Mouse (Mus musculus) spleen, adult 2 months (tissue): ENCODE measurements around the gene Gm12394. TPM values are rescaled to one million over a fixed set of nuclear protein-coding genes. Genes with fewer than 3 reads are reported as not detected.
"Not testable (repeated sequence)": the region's sequence is repeated elsewhere in the genome, so short reads cannot be mapped to it uniquely, and the experiment has no call there.

ENCODE experiments used
- DNase-seq, 2 experiments: peaks; one replicate each; pipeline versions ENCODE4 v3.0.0 to v3.0.0-alpha.2; 2012 to 2021; ENCODE audit warnings: low spot score in 2 of 2, low read depth in 1 of 2
- H3K27ac ChIP-seq: fragments of 200-500 bp; 2 replicates; pipeline ENCODE4 v1.5.1; 2012; ENCODE audit warnings: low read length, inconsistent platforms; ENCODE audit not compliant: insufficient read depth
- H3K27me3 ChIP-seq: fragments of 200-500 bp; 2 replicates; pipeline ENCODE4 v1.6.1; 2012; ENCODE audit warnings: mild to moderate bottlenecking, moderate library complexity, low read length, inconsistent platforms; ENCODE audit not compliant: control insufficient read depth, insufficient read depth
- H3K36me3 ChIP-seq: fragments of 200-500 bp; 2 replicates; pipeline ENCODE4 v1.6.1; 2012; ENCODE audit warnings: mild to moderate bottlenecking, low read length, inconsistent platforms; ENCODE audit not compliant: control insufficient read depth, insufficient read depth
- H3K4me1 ChIP-seq: fragments of 200-500 bp; 2 replicates; pipeline ENCODE4 v1.6.1; 2011; ENCODE audit warnings: inconsistent platforms; ENCODE audit not compliant: control insufficient read depth, insufficient read depth, insufficient read length
- H3K4me3 ChIP-seq: fragments of 200-500 bp; 2 replicates; pipeline ENCODE4 v1.5.1; 2011; ENCODE audit warnings: mild to moderate bottlenecking, inconsistent platforms; ENCODE audit not compliant: insufficient read depth, insufficient read length; ENCODE audit errors: extremely low read depth
- CTCF ChIP-seq: fragments of 200-500 bp; IDR thresholded peaks from 2 replicates; pipeline ENCODE4 v1.5.1; 2011; ENCODE audit warnings: mild to moderate bottlenecking, inconsistent platforms; ENCODE audit not compliant: insufficient read depth, insufficient read length, insufficient replicate concordance; ENCODE audit errors: extremely low read depth
- POLR2A ChIP-seq: fragments of 200-500 bp; IDR thresholded peaks from 2 replicates; pipeline ENCODE4 v1.6.1; 2011; ENCODE audit warnings: low read depth, low read length, inconsistent platforms
- WGBS: fragments of 180-500 bp; shearing (Covaris S2); methylation state at CpG from one replicate; pipeline ENCODE4 v1.1.7; 2018; 5-methylcytosine and 5-hydroxymethylcytosine counted together
- polyA plus RNA-seq: library from polyadenylated mRNA; depleted of rRNA; stranded (reverse); fragments of >200 nt; gene quantifications from 2 replicates; pipeline ENCODE4 v1.2.3, GENCODE M21; 2012; rRNA removed

Gene Gm12394
- polyA plus RNA-seq = not detected in 2 replicates

DNA sequence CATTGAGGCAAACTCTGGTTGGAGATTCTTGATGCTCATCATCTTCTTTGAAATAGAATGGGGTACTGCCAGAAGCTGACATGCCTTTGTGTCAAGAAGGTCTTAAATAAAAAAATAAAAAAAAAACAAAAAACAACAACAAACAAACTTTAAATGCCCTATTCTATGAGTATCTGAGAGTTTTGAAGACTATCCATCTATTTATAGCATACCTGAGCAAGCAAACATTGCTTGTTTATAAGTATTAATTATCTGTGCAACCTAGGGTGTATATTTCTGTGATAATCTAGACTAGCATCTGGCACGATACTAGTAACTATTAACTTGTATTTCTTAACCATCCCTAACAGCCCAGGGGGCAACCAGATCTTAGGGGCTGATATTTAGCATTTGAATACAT is at the start of gene Gm12394:
Gene Gm12394, minus strand, starts transcription at position 101 of the 400 bp plus-strand sequence.
- WGBS = 72% methylated on average over 1 of the region's 1 CpGs
- H3K27me3 ChIP-seq, H3K36me3 ChIP-seq, H3K4me3 ChIP-seq, DNase-seq, H3K4me1 ChIP-seq, H3K27ac ChIP-seq: not testable (repeated sequence)

DNA sequence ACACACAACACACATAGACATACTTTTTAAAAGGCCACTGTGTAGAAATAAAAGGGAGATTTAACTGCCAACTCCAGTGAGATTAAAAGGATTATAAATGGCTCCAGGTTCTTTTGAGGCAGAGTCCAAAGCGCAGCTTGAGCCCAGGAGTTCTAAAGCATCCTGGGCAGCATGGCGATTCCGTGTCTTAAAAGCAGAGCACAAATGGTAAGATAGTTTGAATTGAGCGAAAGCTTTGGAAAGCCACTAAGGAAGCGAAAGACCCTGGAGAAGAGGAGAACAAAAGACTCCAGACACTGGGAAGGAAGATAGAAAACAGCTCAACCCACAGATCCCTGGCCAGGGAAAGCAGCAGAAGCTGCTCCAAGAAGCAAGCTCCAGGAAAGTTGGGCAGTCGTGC is 48.4 kb upstream of the Gm12394 start:
- Histone ChIP-seq H3K36me3 (no peaks in the 10 kb centered on the region), H3K27ac (no peak overlapping the region)

DNA sequence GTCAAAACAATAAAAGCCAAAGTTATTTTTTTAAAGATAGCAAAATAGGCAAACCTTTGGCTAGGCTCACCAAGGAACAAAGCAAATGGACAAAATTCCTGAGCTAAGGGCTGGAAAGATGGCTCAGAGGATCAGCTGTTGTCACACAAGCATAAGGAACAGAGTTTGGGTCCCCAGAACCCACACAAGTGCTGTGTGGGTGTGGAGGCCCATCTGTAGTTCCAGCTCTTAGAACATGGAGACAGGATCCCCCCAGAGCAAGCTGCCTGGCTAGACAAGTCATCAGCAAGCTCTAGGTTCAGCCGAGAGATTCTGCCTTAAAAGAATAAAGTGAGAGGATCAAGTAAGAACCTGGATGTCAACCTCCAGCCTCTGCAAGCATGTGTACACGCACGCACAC is 48.0 kb upstream of the Gm12394 start:
- Histone ChIP-seq H3K27me3 (no peaks in the 10 kb centered on the region), H3K36me3 (no peaks in the 10 kb centered on the region), H3K27ac (no peak overlapping the region), H3K4me3 (no peak overlapping the region), H3K4me1 (no peaks in the 10 kb centered on the region)
- 93% methylated on average over 3 of the region's 3 CpGs for WGBS
- no peak for DNase-seq
- TF ChIP-seq CTCF = no peak
- TF ChIP-seq POLR2A = no peak

More for the DNA sequence above, 48.4 kb upstream of the Gm12394 start:
- Histone ChIP-seq H3K4me1 (no peaks in the 10 kb centered on the region), H3K4me3 (no peak overlapping the region), H3K27me3 (no peaks in the 10 kb centered on the region)
- WGBS = 86% methylated on average over 6 of the region's 6 CpGs
- DNase-seq = no peak
- TF ChIP-seq POLR2A = no peak
- TF ChIP-seq CTCF = no peak

DNA sequence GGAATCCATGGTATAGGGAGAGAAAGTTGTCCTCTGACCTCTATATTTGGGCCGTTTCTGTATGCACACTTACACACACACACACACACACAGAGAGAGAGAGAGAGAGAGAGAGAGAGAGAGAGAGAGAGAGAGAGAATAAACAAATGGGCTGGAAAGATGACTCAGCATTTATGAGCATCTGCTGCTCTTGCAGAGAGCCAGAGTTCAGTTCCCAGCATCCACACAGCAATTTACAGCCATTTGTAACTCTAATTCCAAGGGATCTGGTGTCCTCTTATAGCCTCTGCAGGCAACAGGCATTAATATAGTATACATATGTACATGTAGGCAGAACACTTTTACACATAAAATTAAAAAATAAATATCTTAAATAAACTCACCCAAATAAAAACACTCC is 47.4 kb upstream of the Gm12394 start:
- DNase-seq = no peak
- Histone ChIP-seq H3K4me3 (no peak overlapping the region), H3K4me1 (no peaks in the 10 kb centered on the region), H3K27me3 (no peaks in the 10 kb centered on the region), H3K27ac (no peak overlapping the region), H3K36me3 (no peaks in the 10 kb centered on the region)
- TF ChIP-seq CTCF (no peak), POLR2A (no peak)
- WGBS = 56% methylated on average over 1 of the region's 1 CpGs

DNA sequence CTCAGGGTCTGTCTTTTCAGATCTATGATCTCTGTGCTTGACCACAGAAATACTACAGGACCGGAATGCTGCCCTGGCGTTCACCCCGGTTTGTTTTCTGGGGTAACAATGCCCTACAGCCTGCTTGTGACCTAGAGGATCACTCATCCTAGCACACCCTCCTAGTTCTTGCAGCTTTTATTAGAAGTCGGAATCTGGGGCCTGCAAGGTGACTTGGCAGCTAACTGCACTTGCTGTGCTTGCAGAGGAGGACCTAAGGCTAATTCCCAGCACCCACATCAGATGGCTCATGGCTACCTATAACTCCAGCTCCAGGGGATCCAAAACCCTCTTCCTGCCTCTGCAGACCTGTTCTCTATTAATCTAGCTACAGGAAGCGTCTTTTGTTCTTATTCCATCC is 46.2 kb upstream of the Gm12394 start:
- no peaks in the 10 kb centered on the region for H3K4me1 ChIP-seq
- H3K36me3 ChIP-seq = no peaks in the 10 kb centered on the region
- TF ChIP-seq POLR2A = no peak
- TF ChIP-seq CTCF = no peak
- no peak overlapping the region for H3K4me3 ChIP-seq
- H3K27me3 ChIP-seq = no peaks in the 10 kb centered on the region
- no peak overlapping the region for H3K27ac ChIP-seq
- no peak for DNase-seq
- 92% methylated on average over 5 of the region's 5 CpGs for WGBS

DNA sequence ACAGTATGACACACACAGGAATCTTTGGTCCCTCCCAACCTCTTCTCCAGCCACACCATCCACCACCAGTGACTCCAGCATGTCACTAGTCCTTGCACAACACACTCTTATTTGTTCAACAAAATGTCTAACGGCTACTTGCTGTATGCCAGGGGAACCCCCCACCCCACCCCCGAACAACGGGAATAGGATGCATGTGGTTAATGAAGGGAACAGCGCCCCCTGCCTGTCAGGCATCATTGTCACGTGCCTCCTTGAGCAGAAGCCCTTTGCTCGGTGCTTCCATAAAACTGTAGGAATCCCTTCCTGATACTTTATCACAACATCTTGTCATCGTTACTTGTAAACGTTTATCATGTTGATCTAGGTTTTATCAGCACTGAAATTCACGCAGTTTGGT is 45.6 kb upstream of the Gm12394 start:
- H3K27me3 ChIP-seq = no peaks in the 10 kb centered on the region
- H3K36me3 ChIP-seq = no peaks in the 10 kb centered on the region
- no peak overlapping the region for H3K4me3 ChIP-seq
- no peak for DNase-seq
- TF ChIP-seq CTCF (no peak), POLR2A (no peak)
- WGBS = 49% methylated on average over 9 of the region's 9 CpGs
- no peaks in the 10 kb centered on the region for H3K4me1 ChIP-seq
- no peak overlapping the region for H3K27ac ChIP-seq

DNA sequence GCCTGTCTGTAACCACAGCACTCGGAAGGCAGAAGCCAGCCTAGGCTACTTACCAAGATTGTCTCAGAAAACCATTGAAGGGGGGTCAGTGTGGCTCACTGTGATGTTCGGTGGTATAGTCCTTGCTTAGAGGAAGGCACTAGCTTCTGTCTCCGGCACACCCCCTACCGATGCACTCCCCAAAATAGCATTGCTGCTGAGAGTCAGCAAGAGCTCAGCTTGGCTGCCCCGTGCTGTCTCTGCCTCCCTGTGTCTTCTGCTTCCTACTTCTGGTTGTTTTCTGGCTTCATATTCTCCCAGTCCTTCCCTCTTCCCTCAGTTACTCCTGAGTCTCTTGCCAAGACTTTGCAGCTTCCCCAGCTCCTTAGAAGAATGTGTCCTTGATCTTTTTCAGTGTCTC is 44.3 kb upstream of the Gm12394 start:
- 45% methylated on average over 5 of the region's 5 CpGs for WGBS

More for the DNA sequence above, 44.3 kb upstream of the Gm12394 start:
- no peak for DNase-seq
- no peak overlapping the region for H3K27ac ChIP-seq
- no peak for TF ChIP-seq POLR2A
- TF ChIP-seq CTCF = no peak
- H3K27me3 ChIP-seq = no peaks in the 10 kb centered on the region
- no peak overlapping the region for H3K4me3 ChIP-seq
- H3K4me1 ChIP-seq = no peaks in the 10 kb centered on the region
- no peaks in the 10 kb centered on the region for H3K36me3 ChIP-seq
